Mouse (Mus musculus): Measurements from ENCODE around the gene Olfr1143.
A peak's percentile ranks its signal among the peaks of the same experiment; 100 is the strongest.

The Olfr1143 gene

DNA sequence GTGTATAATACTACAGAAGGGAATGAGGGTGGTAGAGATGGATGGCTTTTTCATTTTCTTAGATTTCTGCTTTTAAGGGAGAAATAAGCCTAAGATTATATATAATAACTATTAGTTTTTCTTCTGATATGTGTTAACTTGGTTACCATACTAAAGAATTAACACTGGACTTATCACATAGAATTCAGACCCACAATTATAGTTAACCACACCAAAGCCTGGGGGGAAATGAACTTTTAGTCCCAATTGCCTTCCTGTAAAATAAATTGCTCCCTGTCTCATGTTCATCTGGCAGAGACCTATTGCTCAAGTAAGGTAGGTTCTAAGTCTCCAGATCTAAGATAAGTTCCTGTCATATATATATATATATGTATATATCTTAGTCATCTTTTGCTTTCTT, at the start of gene Olfr1143:
TSS of gene Olfr1143 (plus strand) at position 301 of the 400 bp plus-strand sequence.
- no peak for DNase-seq (ENCODE audit: inconsistent age in 2 of 2, low spot score in 1 of 2)

DNA sequence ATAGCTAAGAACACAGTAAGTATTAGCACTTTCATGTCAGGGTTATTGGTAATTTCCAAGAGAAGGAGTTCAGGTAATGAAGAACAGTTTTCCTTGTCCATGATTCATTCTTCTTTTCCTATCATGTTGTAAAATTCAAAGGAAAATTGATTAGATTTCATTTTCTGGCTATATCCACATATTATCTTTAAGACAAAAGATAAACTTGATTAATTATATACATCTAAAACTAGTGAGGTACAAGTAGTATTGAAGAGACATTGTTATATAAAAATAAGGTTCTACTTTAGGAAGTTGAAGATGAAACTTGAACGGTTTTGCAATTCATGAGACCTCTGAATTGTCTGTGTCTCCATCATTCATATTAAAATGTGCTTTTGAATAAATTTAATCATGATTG, 46.5 kb upstream of the Olfr1143 start, which contains the start of gene Olfr1141:
TSS of gene Olfr1141 (minus strand) at position 101 of the 400 bp plus-strand sequence.
- DNase-seq (ENCODE audit: inconsistent age in 2 of 2, low spot score in 1 of 2) = no peak

DNA sequence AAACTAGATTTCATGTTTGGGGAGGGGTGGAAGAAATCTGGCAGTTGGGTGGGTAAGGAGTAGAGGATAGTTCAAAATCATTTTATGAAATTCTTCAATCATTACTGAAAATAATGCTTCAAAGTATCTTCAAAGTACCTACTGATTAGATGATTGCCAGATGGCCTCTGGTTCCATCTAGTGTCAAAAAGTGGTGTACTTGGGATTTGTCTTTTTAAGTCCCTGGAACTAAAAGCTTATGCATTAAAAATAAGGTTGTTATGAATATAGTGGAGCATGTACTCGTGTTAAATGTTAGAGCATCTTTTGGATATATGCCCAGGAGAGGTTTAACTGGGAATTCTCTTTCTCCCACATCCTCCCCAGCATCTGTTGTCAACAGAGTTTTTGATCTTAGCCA, 24.2 kb upstream of the Olfr1143 start:
- no peak for DNase-seq (ENCODE audit: inconsistent age in 2 of 2, low spot score in 1 of 2)

DNA sequence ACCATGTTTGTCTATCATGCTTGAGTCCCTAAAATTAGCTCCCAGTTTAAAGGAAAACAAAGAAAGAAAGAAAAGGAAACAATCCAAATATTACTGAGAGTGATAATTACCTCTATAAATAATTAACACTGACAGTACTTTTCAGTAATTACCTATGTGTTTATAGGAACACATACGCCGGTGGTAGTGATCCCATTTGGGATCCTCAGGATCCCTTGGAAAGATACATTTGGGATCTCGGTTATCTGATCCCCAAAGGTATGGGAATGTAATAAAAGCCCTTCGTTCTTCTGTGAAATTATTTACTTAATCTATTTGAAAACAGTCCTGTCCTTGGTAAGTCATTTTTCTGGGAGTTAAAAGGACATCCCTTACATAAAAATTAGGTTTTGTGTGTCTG, 21.2 kb upstream of the Olfr1143 start, which contains the start of gene Olfr152:
TSS of gene Olfr152 (plus strand) at position 301 of the 400 bp plus-strand sequence.
- no peak for DNase-seq (ENCODE audit: inconsistent age in 2 of 2, low spot score in 1 of 2)

DNA sequence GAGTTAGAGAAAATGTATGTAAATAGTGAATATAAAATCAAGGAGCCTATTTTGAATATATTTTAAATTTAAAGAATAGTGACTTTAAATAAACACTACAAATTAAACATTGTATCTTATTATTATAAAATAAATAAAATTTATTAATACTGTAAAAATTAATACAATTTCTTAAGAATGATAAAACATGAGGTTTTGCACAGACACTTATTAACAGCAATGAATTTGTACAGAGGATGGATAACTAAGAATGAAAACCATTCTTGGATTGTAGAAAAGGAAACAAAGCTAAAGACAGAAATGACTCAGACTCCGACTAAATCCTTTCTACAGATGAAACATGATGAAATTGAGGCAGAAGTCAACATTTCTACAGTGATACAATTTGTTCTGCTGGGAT, 9.1 kb downstream of the Olfr1143 start, which contains the start of gene Olfr1145:
TSS of gene Olfr1145 (plus strand) at position 301 of the 400 bp plus-strand sequence.
- no peak for DNase-seq (ENCODE audit: inconsistent age in 2 of 2, low spot score in 1 of 2)

DNA sequence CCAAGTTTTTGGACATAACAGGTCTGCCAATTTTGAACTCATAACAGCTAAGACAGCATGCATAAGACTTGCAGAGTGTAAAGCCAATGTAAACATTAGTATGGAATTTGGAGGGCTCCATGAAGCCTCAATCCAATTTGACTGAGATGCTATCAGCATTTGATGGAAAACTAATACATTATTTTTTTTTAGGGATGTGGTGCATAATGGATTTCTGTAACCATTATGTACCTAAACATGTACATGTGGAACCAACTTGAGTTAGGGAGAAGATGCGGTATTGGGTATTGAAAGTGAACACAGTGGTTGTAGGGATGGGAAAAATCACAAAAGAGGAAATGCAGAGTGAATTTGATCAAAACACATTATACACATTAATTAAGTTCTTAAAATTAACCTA, 29.8 kb downstream of the Olfr1143 start, which contains the start of gene Olfr1148:
TSS of gene Olfr1148 (plus strand) at position 301 of the 400 bp plus-strand sequence.
- peak in 1 of 2 experiments; percentile 6 for DNase-seq (ENCODE audit: inconsistent age in 2 of 2, low spot score in 1 of 2)

DNA sequence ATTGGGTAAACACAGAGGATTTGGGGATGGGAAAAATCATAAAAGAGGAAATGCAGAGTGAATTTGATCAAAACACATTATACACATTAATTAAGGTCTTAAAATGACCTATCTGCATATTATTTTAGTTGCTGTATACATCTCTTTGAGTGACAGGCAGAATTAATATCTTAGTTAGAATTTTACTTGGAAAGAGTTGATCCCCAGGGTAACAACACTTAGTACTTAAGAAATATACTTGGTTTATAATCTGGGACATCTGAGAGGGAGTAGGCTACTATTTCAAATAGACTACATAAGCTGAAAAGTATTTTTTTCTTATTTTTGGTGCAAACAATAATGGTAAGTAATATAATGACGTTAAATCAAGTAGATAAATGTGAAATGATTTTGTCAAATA, 43.3 kb downstream of the Olfr1143 start, which contains the start of gene Olfr1150-ps1:
TSS of gene Olfr1150-ps1 (plus strand) at position 301 of the 400 bp plus-strand sequence.
- DNase-seq (ENCODE audit: inconsistent age in 2 of 2, low spot score in 1 of 2) = no peak

All from adrenal gland, adult (tissue).